Mouse (Mus musculus): ENCODE measurements at regions not wholly inside any gene's neighbourhood (a gene's known extent, or its start where the extent isn't known, plus 50 kb on each side); places are given as distances from the start of the nearest gene placed in this dataset.

DNA sequence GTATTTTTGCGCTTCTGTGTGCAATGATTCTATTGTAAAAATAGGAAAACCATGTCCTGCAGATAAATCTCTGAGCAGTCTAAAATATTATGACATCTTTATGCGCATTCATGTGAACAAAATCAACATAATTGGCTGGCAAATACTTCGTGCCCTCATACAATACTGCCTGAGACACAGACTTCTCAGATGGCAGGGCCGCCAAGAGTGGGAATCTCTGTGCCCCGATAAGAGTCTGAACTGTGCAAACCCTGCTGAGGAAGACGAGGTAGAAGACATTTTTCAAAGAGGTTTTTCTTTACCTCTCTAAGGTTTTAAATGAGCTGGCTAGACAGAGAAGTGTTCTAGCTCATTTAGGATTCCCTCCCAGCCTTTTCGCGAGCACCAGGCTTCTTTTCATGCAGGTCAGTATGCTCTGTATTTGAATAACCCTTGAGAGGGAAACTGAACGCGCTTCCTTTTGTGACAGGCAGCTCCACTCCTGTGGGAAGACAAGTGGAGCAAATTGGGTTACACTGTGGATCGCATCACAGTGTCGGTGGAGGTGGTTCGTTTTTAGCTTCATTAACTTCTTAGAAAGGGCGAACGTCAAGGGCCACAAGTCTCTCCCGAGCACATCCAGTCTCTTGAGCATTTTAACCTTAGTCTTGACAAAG, 1973.6 kb upstream of the 5930422O12Rik start:
- TF ChIP-seq CTCF (IDR thresholded peaks at IDR 0.05; ENCODE audit: borderline replicate concordance, insufficient read depth, low read depth, low read length) (no peak), POLR2A (IDR thresholded peaks at IDR 0.05; ENCODE audit: borderline replicate concordance, insufficient read depth, low read length) (no peak)

Measured in cerebellum, adult 2 months (tissue).